Mouse (Mus musculus) midbrain, embryonic 15.5 days (tissue): ENCODE measurements around the gene Plxna4. TPM values are rescaled to one million over a fixed set of nuclear protein-coding genes. Genes with fewer than 3 reads are reported as not detected.

ENCODE experiments used
- ATAC-seq: fragments of 200-750 bp; cut with Nextera tagmentation; replicated peaks from 2 replicates; pipeline ENCODE4 v1.8.0; 2017; ENCODE audit warnings: moderate TSS enrichment
- H3K27ac ChIP-seq: fragments of 300-500 bp; sonication (generic); 2 replicates; pipeline ENCODE4 v1.5.1; 2015; ENCODE audit warnings: mild to moderate bottlenecking, inconsistent platforms
- H3K27me3 ChIP-seq: fragments of 300-500 bp; sonication (generic); replicated peaks from 2 replicates; pipeline ENCODE4 v1.6.1; 2015; ENCODE audit warnings: inconsistent platforms
- H3K36me3 ChIP-seq: fragments of 300-500 bp; sonication (generic); replicated peaks from 2 replicates; pipeline ENCODE4 v1.6.1; 2015; ENCODE audit warnings: inconsistent platforms
- H3K4me1 ChIP-seq: fragments of 300-500 bp; sonication (generic); 2 replicates; pipeline ENCODE4 v1.6.1; 2015; ENCODE audit warnings: inconsistent platforms
- H3K4me2 ChIP-seq: fragments of 300-500 bp; sonication (generic); 2 replicates; pipeline ENCODE4 v1.6.1; 2015; ENCODE audit warnings: inconsistent platforms, mild to moderate bottlenecking, moderate library complexity
- H3K4me3 ChIP-seq: fragments of 300-500 bp; sonication (generic); 2 replicates; pipeline ENCODE4 v1.5.1; 2015; ENCODE audit warnings: mild to moderate bottlenecking, inconsistent platforms
- H3K9ac ChIP-seq: fragments of 300-500 bp; sonication (generic); 2 replicates; pipeline ENCODE4 v1.6.1; 2015; ENCODE audit warnings: mild to moderate bottlenecking, inconsistent platforms
- H3K9me3 ChIP-seq: fragments of 300-500 bp; sonication (generic); 2 replicates; pipeline ENCODE4 v1.6.1; 2016; ENCODE audit warnings: inconsistent platforms
- WGBS: fragments of 180-500 bp; shearing (Covaris S2); methylation state at CpG from one replicate; pipeline ENCODE4 v1.1.7; 2015; ENCODE audit warnings: mixed read lengths; 5-methylcytosine and 5-hydroxymethylcytosine counted together
- polyA plus RNA-seq: library from polyadenylated mRNA; unstranded; fragments of >200 nt; fragmentation: Nextera tagmentation; extraction: Ambion mirVana; gene quantifications from 2 replicates; pipeline ENCODE4 v1.2.1, GENCODE M21; 2015

Gene Plxna4
- polyA plus RNA-seq, 1 experiment from 2014 or later: 14.2 TPM

GRCm38 (mm10) chr6:32210139-32210538, 377.9 kb downstream of the Plxna4 start:
- no peak overlapping the region for H3K27ac ChIP-seq
- no peaks in the 10 kb centered on the region for H3K27me3 ChIP-seq
- H3K36me3 ChIP-seq: no peaks in the 10 kb centered on the region
- H3K9ac ChIP-seq: no peak overlapping the region
- no peaks in the 10 kb centered on the region for H3K9me3 ChIP-seq
- H3K4me2 ChIP-seq: no peak overlapping the region
- WGBS: 82% methylated on average over 7 of the region's 7 CpGs
- no peak for ATAC-seq
- no peak overlapping the region for H3K4me3 ChIP-seq
- H3K4me1 ChIP-seq: no peaks in the 10 kb centered on the region

GRCm38 (mm10) chr6:32208951-32209350, 379.0 kb downstream of the Plxna4 start:
- H3K9me3 ChIP-seq: no peaks in the 10 kb centered on the region
- no peaks in the 10 kb centered on the region for H3K36me3 ChIP-seq
- no peak for ATAC-seq
- no peaks in the 10 kb centered on the region for H3K27me3 ChIP-seq
- H3K27ac ChIP-seq: no peak overlapping the region
- no peak overlapping the region for H3K4me2 ChIP-seq
- WGBS: 85% methylated on average over 7 of the region's 7 CpGs
- H3K4me3 ChIP-seq: no peak overlapping the region
- H3K4me1 ChIP-seq: no peaks in the 10 kb centered on the region; the same call in 1 of the 2 replicates
- no peak overlapping the region for H3K9ac ChIP-seq

- H3K27me3 ChIP-seq: no peaks in the 10 kb centered on the region
- ATAC-seq: no peak
- H3K27ac ChIP-seq: peak overlapping the region; percentile 62; the same call in 1 of the 2 replicates
- WGBS: 76% methylated on average over 4 of the region's 4 CpGs
- H3K4me2 ChIP-seq: no peak overlapping the region
- no peaks in the 10 kb centered on the region for H3K9me3 ChIP-seq
- peaks cover 15% of the 10 kb centered on the region for H3K4me1 ChIP-seq
- H3K4me3 ChIP-seq: no peak overlapping the region
- no peaks in the 10 kb centered on the region for H3K36me3 ChIP-seq
- H3K9ac ChIP-seq: no peak overlapping the region
Observed at GRCm38 (mm10) chr6:32204253-32204652, 383.7 kb downstream of the Plxna4 start.

- peak overlapping the region; percentile 62 for H3K27ac ChIP-seq
- no peaks in the 10 kb centered on the region for H3K36me3 ChIP-seq
- no peaks in the 10 kb centered on the region for H3K9me3 ChIP-seq
- peak; percentile 70 for ATAC-seq
- no peak overlapping the region for H3K4me3 ChIP-seq
- H3K4me1 ChIP-seq: peaks cover 15% of the 10 kb centered on the region
- 28% methylated on average over 4 of the region's 4 CpGs for WGBS
- no peaks in the 10 kb centered on the region for H3K27me3 ChIP-seq
- H3K4me2 ChIP-seq: no peak overlapping the region
- no peak overlapping the region for H3K9ac ChIP-seq
Observed at GRCm38 (mm10) chr6:32203389-32203788, 384.6 kb downstream of the Plxna4 start.

DNA sequence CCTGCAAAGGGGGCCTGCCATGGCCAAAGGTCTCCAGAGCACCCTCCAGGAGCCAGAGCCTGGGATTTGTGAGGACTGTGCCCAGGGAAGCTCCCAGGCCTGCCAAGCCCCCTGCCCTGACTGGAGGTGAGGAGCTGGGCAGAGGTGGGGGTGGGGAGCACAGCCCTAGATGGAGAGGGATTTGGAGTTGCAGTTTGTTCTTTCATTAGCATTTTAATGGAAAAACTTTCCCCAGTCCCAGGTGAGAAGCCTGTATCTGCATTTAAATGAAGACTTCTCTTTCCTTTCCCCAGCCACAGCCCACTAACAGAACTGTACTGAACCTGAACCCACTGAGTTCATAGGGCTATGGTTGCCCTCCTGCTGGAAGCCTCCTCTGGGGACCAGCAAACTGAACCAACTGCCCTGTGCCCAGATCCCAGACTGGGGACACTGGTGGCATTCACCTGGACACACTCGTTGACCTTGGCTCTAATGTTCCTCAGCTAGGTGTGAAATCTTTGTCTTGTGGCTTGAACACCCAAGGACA, 385.3 kb downstream of the Plxna4 start:
- Histone ChIP-seq H3K9me3 (no peaks in the 10 kb centered on the region), H3K4me3 (no peak overlapping the region), H3K9ac (no peak overlapping the region), H3K27ac (peak overlapping the region; percentile 62), H3K27me3 (no peaks in the 10 kb centered on the region), H3K4me2 (no peak overlapping the region), H3K4me1 (peaks cover 15% of the 10 kb centered on the region), H3K36me3 (no peaks in the 10 kb centered on the region)
- 46% methylated on average over 1 of the region's 1 CpGs for WGBS
- ATAC-seq: peak; percentile 38; the same call in 1 of the 2 replicates

- Histone ChIP-seq H3K4me3 (no peak overlapping the region), H3K27ac (no peak overlapping the region), H3K27me3 (no peaks in the 10 kb centered on the region), H3K36me3 (no peaks in the 10 kb centered on the region), H3K9me3 (no peaks in the 10 kb centered on the region), H3K9ac (no peak overlapping the region), H3K4me1 (peaks cover 15% of the 10 kb centered on the region), H3K4me2 (no peak overlapping the region)
- no peak for ATAC-seq
Observed at GRCm38 (mm10) chr6:32201506-32201905, 386.5 kb downstream of the Plxna4 start.

- WGBS: 85% methylated on average over 2 of the region's 2 CpGs
- H3K27me3 ChIP-seq: no peaks in the 10 kb centered on the region
- H3K9me3 ChIP-seq: no peaks in the 10 kb centered on the region
- H3K36me3 ChIP-seq: no peaks in the 10 kb centered on the region
- H3K9ac ChIP-seq: no peak overlapping the region
- ATAC-seq: no peak
- H3K4me3 ChIP-seq: no peak overlapping the region
- no peak overlapping the region for H3K27ac ChIP-seq
- peaks cover 15% of the 10 kb centered on the region for H3K4me1 ChIP-seq
- H3K4me2 ChIP-seq: no peak overlapping the region
Observed at GRCm38 (mm10) chr6:32199616-32200015, 388.4 kb downstream of the Plxna4 start.

- ATAC-seq: no peak
- Histone ChIP-seq H3K9me3 (no peaks in the 10 kb centered on the region), H3K4me3 (no peak overlapping the region), H3K36me3 (peaks cover 3% of the 10 kb centered on the region; the same call in 1 of the 2 replicates), H3K27ac (no peak overlapping the region), H3K4me2 (no peak overlapping the region), H3K4me1 (0 out of 2 replicates have a peak, but pooled peaks cover 3% of the 10 kb centered on the region), H3K9ac (no peak overlapping the region), H3K27me3 (no peaks in the 10 kb centered on the region)
- 88% methylated on average over 9 of the region's 9 CpGs for WGBS
Observed at GRCm38 (mm10) chr6:32196913-32197312, 391.1 kb downstream of the Plxna4 start.

DNA sequence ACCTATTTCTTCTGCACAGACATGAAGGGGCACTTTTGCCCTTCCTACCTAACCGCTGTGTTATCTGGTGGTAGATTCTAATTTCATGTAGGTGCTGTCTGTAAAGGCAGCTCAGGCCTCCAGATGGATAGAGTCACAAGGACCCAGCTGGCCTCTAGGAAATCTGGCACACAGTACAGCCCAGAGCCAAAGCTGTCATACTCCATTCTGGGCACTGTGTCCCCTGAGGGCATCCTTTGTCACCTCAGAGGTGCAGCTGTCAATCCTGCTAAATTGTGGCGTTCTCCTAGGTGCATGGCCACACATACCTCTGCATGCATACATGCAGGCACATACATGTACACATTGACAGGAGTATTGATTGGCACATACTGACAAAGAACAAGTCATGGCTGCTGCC, 394.9 kb downstream of the Plxna4 start:
- no peak overlapping the region for H3K27ac ChIP-seq
- no peaks in the 10 kb centered on the region for H3K9me3 ChIP-seq
- WGBS: 75% methylated on average over 2 of the region's 2 CpGs
- H3K9ac ChIP-seq: no peak overlapping the region
- H3K4me2 ChIP-seq: no peak overlapping the region
- H3K27me3 ChIP-seq: no peaks in the 10 kb centered on the region
- no peak for ATAC-seq
- H3K4me3 ChIP-seq: no peak overlapping the region
- H3K4me1 ChIP-seq: 0 out of 2 replicates have a peak, but pooled peaks cover 3% of the 10 kb centered on the region
- H3K36me3 ChIP-seq: peaks cover 8% of the 10 kb centered on the region; the same call in 1 of the 2 replicates

DNA sequence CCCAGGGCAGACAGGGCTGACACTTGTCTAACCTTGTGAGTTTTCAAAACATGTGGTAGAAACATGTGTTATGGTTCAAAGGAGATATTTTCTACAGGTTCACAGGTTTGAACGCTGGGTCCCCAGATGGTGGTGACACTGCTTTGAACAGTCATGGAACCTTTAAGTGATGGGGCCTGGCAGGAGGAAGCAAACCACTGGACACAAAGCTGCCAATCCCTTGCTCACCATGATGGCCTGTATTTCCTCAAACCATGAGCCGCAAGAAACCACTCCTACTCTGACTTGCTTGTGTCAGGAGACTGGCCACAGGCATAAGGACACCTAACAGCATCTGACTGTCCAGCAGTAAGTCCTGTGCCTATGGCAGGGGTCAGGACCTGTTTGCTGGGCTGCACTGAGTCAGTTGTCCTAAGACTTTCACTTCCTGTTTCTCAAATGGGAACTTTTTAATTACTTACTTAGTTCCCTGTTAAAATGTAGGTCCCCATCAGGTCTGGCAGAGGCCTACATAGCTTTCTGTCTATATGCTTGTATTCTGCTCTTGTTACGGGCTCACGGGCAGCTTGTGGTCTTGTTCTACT, 403.5 kb downstream of the Plxna4 start:
- Histone ChIP-seq H3K4me3 (no peak overlapping the region), H3K4me2 (no peak overlapping the region), H3K36me3 (no peaks in the 10 kb centered on the region), H3K27ac (no peak overlapping the region), H3K27me3 (no peaks in the 10 kb centered on the region), H3K9ac (no peak overlapping the region), H3K9me3 (no peaks in the 10 kb centered on the region), H3K4me1 (no peaks in the 10 kb centered on the region)
- 93% methylated on average over 4 of the region's 4 CpGs for WGBS
- no peak for ATAC-seq

DNA sequence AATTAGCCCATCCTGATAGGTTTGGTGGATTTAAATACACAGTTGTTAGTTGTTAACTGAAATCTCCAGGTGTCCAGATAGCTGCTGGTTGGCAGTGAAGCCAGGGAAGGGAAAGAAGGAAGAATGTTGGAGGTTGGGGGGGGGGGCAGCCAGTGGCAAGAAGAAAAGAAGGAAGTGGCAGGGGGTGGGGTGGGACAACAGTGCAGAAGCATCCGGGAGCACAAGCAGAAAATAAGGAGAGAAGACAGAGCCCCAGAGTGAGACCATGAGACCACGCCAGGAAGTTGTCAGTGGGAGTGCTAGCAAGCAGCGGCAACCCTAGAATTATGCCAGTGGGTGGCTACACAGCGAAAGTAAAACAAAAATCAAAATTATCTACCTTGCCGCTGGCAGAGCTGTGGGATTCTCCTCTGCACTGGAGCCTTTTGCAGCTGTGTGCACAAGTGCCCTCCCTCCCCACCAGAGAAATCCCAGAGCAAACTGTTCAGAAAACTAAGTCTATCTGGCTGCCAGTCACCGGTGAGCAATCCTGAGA, 404.3 kb downstream of the Plxna4 start:
- Histone ChIP-seq H3K27me3 (no peaks in the 10 kb centered on the region), H3K36me3 (no peaks in the 10 kb centered on the region), H3K4me1 (no peaks in the 10 kb centered on the region), H3K9ac (no peak overlapping the region), H3K4me3 (no peak overlapping the region), H3K27ac (no peak overlapping the region), H3K9me3 (no peaks in the 10 kb centered on the region), H3K4me2 (no peak overlapping the region)
- 67% methylated on average over 6 of the region's 6 CpGs for WGBS
- no peak for ATAC-seq

- H3K4me1 ChIP-seq: no peaks in the 10 kb centered on the region
- no peak overlapping the region for H3K4me2 ChIP-seq
- H3K9me3 ChIP-seq: no peaks in the 10 kb centered on the region
- no peak for ATAC-seq
- 79% methylated on average over 5 of the region's 5 CpGs for WGBS
- no peaks in the 10 kb centered on the region for H3K27me3 ChIP-seq
- H3K9ac ChIP-seq: no peak overlapping the region
- no peak overlapping the region for H3K27ac ChIP-seq
- H3K36me3 ChIP-seq: no peaks in the 10 kb centered on the region
- no peak overlapping the region for H3K4me3 ChIP-seq
Observed at GRCm38 (mm10) chr6:32180012-32180358, 408.0 kb downstream of the Plxna4 start.
